Mouse (Mus musculus) splenic B cell, adult 2 months (primary cell): ENCODE measurements around the gene Gm45844.
A peak's percentile ranks its signal among the peaks of the same experiment; 100 is the strongest.
"Not testable (repeated sequence)": the region's sequence is repeated elsewhere in the genome, so short reads cannot be mapped to it uniquely, and the experiment has no call there.

Experiments used
- DNase-seq: peaks from one replicate; pipeline ENCODE4 v3.0.0-alpha.2; 2011; ENCODE audit warnings: low read depth, low spot score
- H3K27me3 ChIP-seq: 2 replicates; pipeline ENCODE4 v1.6.1; 2012; ENCODE audit warnings: mild to moderate bottlenecking, low read length, moderate library complexity, mixed read lengths; ENCODE audit not compliant: control insufficient read depth, poor library complexity, insufficient read depth, severe bottlenecking
- H3K36me3 ChIP-seq: 2 replicates; pipeline ENCODE4 v1.6.1; 2012; ENCODE audit warnings: mild to moderate bottlenecking, low read length, moderate library complexity, mixed read lengths; ENCODE audit not compliant: control insufficient read depth, poor library complexity, insufficient read depth, severe bottlenecking

Gm45844 gene

DNA sequence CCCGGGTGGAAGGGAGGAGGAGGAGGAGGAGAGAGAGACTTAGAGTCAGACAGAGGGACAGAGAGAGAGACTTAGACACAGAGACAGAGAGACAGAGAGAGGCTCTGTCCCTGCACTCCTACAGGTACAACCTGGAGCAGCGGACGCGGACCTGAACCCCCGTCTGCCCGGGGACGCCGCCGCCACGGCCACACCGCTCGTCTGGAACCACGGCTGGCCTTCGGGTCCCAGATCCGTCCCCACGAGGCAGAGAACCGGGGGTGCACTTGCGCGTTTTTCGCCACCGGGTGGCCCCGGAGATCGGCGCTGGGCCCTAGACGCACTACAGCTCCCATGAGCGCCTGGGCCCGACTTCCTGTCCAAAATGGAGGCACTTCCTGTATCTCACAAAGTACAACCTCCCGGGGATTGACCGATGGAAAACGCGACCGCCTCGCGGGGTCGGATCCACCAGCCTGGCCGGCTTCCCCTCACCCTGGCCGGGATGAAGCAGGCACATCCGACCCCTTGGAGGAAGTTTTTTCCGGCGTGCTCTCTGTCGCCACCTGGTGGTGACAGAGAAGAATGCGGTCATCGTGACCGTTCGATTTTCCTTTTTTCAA, at the start of gene Gm45844:
Gene Gm45844, minus strand, starts transcription at position 324 of the 602 bp plus-strand sequence.
- H3K27me3 ChIP-seq, H3K36me3 ChIP-seq: not testable (repeated sequence)
- peak; percentile 74 for DNase-seq

- peaks cover 9% of the 10 kb centered on the region; the same call in 1 of the 2 replicates for H3K36me3 ChIP-seq
- peak; percentile 81 for DNase-seq
- no peaks in the 10 kb centered on the region for H3K27me3 ChIP-seq
These were observed 17.5 kb upstream of the Gm45844 start for GRCm38 (mm10) chr7:7295595-7295994.

GRCm38 (mm10) chr7:7281383-7281782, 3.3 kb upstream of the Gm45844 start:
- DNase-seq, result peak; percentile 72
- Histone ChIP-seq H3K36me3 (no peaks in the 10 kb centered on the region; the same call in 1 of the 2 replicates), H3K27me3 (no peaks in the 10 kb centered on the region)

- peak; percentile 55 for DNase-seq
- H3K36me3 ChIP-seq, H3K27me3 ChIP-seq: not testable (repeated sequence)
These were observed 533 bp downstream of the Gm45844 start for GRCm38 (mm10) chr7:7277556-7277955.

DNA sequence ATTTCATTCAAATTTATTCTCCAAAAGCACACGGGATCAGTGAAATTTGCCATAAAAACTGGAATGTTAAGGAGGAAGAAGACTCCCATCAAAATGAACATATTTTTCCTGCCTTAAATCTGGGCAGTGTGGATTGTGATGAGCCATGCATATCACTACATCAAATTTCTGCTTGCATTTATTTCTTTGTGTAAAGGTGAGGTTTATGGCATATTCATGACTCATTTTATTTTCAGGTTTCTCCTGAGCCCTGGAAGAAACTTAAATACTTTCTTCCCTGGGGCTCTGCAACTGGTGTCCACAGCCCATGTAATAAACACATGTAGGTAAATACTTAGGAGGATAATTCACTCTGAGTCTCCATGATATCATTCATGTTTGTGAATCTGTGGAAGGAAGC, 30.9 kb downstream of the Gm45844 start, which contains the start of gene Vmn2r29:
Gene Vmn2r29, minus strand, starts transcription at position 101 of the 400 bp plus-strand sequence.
- DNase-seq, H3K36me3 ChIP-seq, H3K27me3 ChIP-seq: not testable (repeated sequence)

DNA sequence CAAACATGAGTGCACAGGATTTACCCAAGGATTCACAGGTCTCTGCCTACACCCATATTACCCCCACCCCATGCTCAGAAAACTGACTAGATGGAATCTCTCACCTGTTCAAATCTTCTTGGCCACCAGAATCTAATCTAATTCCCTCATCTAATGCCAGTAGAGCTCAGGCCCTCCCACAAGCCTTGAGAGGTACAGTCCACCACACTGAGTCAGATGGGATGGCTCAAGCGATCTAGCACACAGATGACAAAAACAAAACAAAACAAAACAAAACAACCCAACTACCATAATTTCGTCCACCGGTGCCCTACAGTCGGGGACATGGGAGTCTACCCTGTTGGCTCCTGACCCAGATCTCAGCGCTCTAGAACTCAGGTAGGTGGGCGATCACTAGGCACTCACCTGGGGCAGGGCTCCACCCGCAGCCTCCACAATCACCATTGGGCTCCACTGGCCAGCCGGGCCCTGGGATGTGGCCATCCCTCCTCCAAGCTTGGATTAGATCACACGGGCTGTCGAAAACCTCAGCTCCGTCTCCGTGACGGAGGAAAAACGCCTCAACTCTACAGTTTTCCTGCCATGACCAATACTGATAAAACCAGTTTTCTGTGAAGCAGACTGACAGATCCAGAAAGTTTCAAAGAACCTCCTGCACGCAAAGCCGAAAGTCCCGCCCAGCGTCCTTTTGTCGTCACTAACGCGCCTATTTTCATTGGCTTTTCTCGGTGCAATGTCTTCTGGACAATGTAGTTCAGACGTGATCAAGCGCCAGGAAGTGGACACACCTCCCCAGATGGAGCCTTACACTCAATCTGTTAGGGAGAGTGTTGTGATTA, 68.6 kb downstream of the Gm45844 start, which contains the start of gene Zfp772:
Gene Zfp772, minus strand, starts transcription at position 686 of the 839 bp plus-strand sequence.
- not testable (repeated sequence) for H3K36me3 ChIP-seq, H3K27me3 ChIP-seq
- peak; percentile 70 for DNase-seq

DNA sequence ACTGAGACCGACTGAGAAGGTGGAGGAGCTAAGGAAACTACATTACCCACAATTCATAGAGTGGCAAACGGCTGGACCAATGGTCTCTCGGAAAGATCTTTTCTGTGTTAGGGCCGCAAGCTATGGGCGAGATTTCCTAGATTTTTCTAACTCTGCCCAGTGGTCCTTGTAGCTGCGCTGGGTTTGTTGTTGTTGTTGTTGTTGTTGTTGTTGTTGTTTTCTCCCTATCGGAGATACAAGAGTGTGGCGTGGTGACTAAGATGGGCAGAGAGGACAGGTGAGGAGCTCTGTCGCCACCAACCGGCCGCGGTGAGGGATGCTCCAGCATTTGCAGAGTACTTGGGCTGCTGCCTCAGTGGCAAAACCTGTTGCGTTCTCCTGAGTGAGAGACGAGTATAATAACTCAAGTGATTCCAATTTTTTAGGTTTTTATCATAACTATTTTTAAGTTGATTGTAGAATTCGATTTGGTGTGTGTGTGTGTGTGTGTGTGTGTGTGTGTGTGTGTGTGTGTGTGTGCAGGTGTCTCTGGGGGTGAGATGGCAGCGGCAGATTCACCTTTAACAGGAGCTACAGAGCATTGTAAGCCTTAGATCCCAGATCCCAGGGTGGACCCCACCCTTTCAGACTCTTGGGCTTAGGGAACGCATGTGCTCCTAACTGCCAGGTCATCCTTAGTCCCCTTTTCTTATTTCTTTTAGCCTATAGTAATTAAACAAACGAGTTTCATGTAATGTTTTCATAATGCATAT, 89.7 kb downstream of the Gm45844 start:
- DNase-seq, result peak; percentile 72
- Histone ChIP-seq H3K27me3 (no peaks in the 10 kb centered on the region), H3K36me3 (no peaks in the 10 kb centered on the region)

- Histone ChIP-seq H3K27me3 (no peaks in the 10 kb centered on the region), H3K36me3 (peaks cover 2% of the 10 kb centered on the region; the same call in 1 of the 2 replicates)
- DNase-seq, result no peak
These were observed 90.5 kb downstream of the Gm45844 start for GRCm38 (mm10) chr7:7187417-7188190.

DNA sequence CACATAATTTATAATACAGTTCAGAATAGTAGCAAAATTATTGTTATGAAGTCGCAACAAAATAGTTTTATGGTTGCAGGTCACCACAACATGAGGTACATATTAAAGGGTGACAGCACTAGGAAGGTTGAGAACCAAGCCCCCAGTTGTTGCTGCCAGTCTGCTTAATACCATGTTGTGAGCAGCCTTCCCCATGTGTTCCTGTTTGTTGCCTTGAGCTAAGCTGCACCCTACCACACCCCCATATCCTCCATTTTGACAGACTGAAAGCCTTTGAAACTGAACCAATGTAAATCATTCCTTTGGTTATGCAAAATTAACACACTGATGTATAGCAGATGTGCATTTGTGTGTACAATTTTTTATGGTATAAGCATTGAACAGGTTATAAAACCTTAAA, 92.2 kb downstream of the Gm45844 start:
- Histone ChIP-seq H3K27me3 (no peaks in the 10 kb centered on the region), H3K36me3 (peaks cover 9% of the 10 kb centered on the region)
- DNase-seq, result no peak

DNA sequence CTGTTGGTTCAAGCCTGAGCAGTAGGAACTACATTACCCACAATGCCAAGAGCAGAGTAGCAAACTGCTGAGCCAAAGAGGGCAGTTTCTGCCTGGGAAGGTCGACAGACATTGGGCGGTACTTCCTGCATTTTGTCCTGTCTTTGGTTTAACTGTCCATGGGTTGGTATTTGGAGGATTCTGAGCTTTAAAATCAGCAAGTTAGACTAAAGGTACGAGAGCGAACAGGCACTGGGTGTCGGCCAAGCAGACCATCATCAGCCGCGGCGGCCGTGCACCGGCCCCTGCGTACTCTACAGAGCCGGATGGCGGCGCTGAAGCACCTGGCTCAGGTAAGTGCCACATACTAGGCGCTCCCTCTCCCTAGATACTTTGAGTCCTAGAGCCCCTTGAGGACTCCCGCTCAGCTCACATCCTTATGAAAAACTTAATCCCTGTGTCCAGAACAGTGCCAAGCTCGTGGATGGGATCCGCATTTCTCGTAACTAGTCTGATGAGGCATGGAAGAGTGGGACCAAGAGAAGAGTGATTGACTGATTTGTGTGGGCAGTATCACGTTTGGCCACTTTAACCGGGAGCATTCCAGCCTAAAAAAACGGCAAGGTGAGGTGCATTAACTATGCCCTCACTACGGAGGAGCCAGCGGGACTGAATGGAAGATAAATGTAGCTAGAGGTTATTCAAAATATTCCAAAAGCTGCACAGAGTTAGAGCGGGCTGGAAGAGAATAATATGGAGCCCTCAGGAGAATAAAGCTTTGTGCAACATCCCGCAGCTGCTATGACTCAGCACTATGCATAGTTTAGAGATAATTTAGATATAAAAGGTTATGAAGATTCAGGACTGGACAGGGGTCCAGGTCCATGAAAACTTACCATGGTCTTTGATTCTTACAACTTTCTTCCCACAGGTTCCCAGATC, 106.6 kb downstream of the Gm45844 start, which contains the start of gene Zfp418:
Gene Zfp418, plus strand, starts transcription at position 104 of the 921 bp plus-strand sequence.
- peak; percentile 69 for DNase-seq
- Histone ChIP-seq H3K36me3 (no peaks in the 10 kb centered on the region), H3K27me3 (no peaks in the 10 kb centered on the region)
